Mouse (Mus musculus) retina, embryonic 14.5 days (tissue): Measurements from ENCODE around the gene Fhad1.

Experiments
- DNase-seq: peaks from one replicate; pipeline ENCODE4 v3.0.0-alpha.2; 2015; ENCODE audit warnings: low spot score

Gene Fhad1

GRCm38 (mm10) chr4:141976163-141976562, 38.7 kb downstream of the Fhad1 start:
- DNase-seq: peak; percentile 72

GRCm38 (mm10) chr4:141964575-141964974, 50.3 kb downstream of the Fhad1 start:
- peak; percentile 45 for DNase-seq

GRCm38 (mm10) chr4:141963907-141964306, 51.0 kb downstream of the Fhad1 start:
- DNase-seq: no peak

- peak; percentile 74 for DNase-seq
Measured at GRCm38 (mm10) chr4:141962811-141963685, 51.8 kb downstream of the Fhad1 start.

- DNase-seq: no peak
Measured at GRCm38 (mm10) chr4:141960037-141960436, 54.8 kb downstream of the Fhad1 start.

GRCm38 (mm10) chr4:141959615-141960014, 55.3 kb downstream of the Fhad1 start:
- no peak for DNase-seq

GRCm38 (mm10) chr4:141958614-141959375, 56.1 kb downstream of the Fhad1 start:
- DNase-seq: no peak

- peak; percentile 94 for DNase-seq
Measured at GRCm38 (mm10) chr4:141958188-141958587, 56.7 kb downstream of the Fhad1 start.

- DNase-seq: no peak
Measured at GRCm38 (mm10) chr4:141957740-141958139, 57.1 kb downstream of the Fhad1 start.

- DNase-seq: no peak
Measured at GRCm38 (mm10) chr4:141956931-141957330, 58.0 kb downstream of the Fhad1 start.

GRCm38 (mm10) chr4:141954770-141955720, 59.8 kb downstream of the Fhad1 start:
- DNase-seq: no peak

- no peak for DNase-seq
Measured at GRCm38 (mm10) chr4:141953859-141954258, 61.0 kb downstream of the Fhad1 start.

- no peak for DNase-seq
Measured at GRCm38 (mm10) chr4:141953291-141953690, 61.6 kb downstream of the Fhad1 start.

- no peak for DNase-seq
Measured at GRCm38 (mm10) chr4:141952824-141953223, 62.1 kb downstream of the Fhad1 start.

GRCm38 (mm10) chr4:141952114-141952513, 62.8 kb downstream of the Fhad1 start:
- no peak for DNase-seq

GRCm38 (mm10) chr4:141949436-141949835, 65.4 kb downstream of the Fhad1 start:
- no peak for DNase-seq

GRCm38 (mm10) chr4:141948822-141949221, 66.1 kb downstream of the Fhad1 start:
- DNase-seq: no peak

- DNase-seq: no peak
Measured at GRCm38 (mm10) chr4:141942403-141942802, 72.5 kb downstream of the Fhad1 start.

GRCm38 (mm10) chr4:141941289-141941688, 73.6 kb downstream of the Fhad1 start:
- DNase-seq: no peak

GRCm38 (mm10) chr4:141938535-141938934, 76.3 kb downstream of the Fhad1 start:
- no peak for DNase-seq

- DNase-seq: peak; percentile 65
Measured at GRCm38 (mm10) chr4:141932785-141933574, 81.9 kb downstream of the Fhad1 start.
